Mouse (Mus musculus) gastrocnemius, postnatal 10 days (tissue): ENCODE data around the gene Arhgap29. TPM values are rescaled to one million over a fixed set of nuclear protein-coding genes. Genes with fewer than 3 reads are reported as not detected.

Source experiments
- DNase-seq: peaks from one replicate; pipeline ENCODE4 v3.0.0; 2021; ENCODE audit warnings: mixed read lengths
- long read RNA-seq, 2 experiments: library from polyadenylated mRNA; stranded (forward); transcript quantifications; one replicate each; pipeline ENCODE4 v2.0.0; 2021
- total RNA-seq, 2 experiments: library from RNA; stranded (reverse); gene quantifications; 2 replicates each; pipeline ENCODE4 v1.2.3; 2021

Arhgap29 gene
- total RNA-seq, result 10 to 100 TPM; 40.9 to 54.1 TPM
- long read RNA-seq, experiment 1, full-length matches to known transcripts, result 5 of 17 reads
- long read RNA-seq, experiment 1, partial matches to known transcripts, result 4 of 17 reads
- long read RNA-seq, experiment 1, other reads (novel, unspliced or antisense), result 8 of 17 reads
- long read RNA-seq, experiment 2, full-length matches to known transcripts, result 6 of 13 reads
- long read RNA-seq, experiment 2, partial matches to known transcripts, result 3 of 13 reads
- long read RNA-seq, experiment 2, other reads (novel, unspliced or antisense), result 4 of 13 reads

- no peak for DNase-seq
These were observed at the start of gene Arhgap29 for GRCm38 (mm10) chr3:121952041-121952591. Arhgap29 (plus strand) TSS chr3:121952541.

GRCm38 (mm10) chr3:121902729-121903128 is 49.6 kb upstream of the Arhgap29 start:
- DNase-seq, result no peak

- DNase-seq, result no peak
These were observed 49.1 kb upstream of the Arhgap29 start for GRCm38 (mm10) chr3:121903286-121903685.

- no peak for DNase-seq
These were observed 48.6 kb upstream of the Arhgap29 start for GRCm38 (mm10) chr3:121903695-121904094.

GRCm38 (mm10) chr3:121904476-121904875 is 47.9 kb upstream of the Arhgap29 start:
- no peak for DNase-seq

- no peak for DNase-seq
These were observed 45.7 kb upstream of the Arhgap29 start for GRCm38 (mm10) chr3:121906623-121907022.

GRCm38 (mm10) chr3:121909155-121909554 is 43.2 kb upstream of the Arhgap29 start:
- no peak for DNase-seq

- DNase-seq, result no peak
These were observed 38.9 kb upstream of the Arhgap29 start for GRCm38 (mm10) chr3:121913476-121913875.

- no peak for DNase-seq
These were observed 37.7 kb upstream of the Arhgap29 start for GRCm38 (mm10) chr3:121914459-121915185.

GRCm38 (mm10) chr3:121915191-121915590 is 37.1 kb upstream of the Arhgap29 start:
- DNase-seq, result no peak

- no peak for DNase-seq
These were observed 35.4 kb upstream of the Arhgap29 start for GRCm38 (mm10) chr3:121916802-121917532.

- DNase-seq, result no peak
These were observed 34.7 kb upstream of the Arhgap29 start for GRCm38 (mm10) chr3:121917658-121918057.

GRCm38 (mm10) chr3:121919961-121920360 is 32.4 kb upstream of the Arhgap29 start:
- DNase-seq, result no peak

GRCm38 (mm10) chr3:121920769-121921168 is 31.6 kb upstream of the Arhgap29 start:
- no peak for DNase-seq

- no peak for DNase-seq
These were observed 27.4 kb upstream of the Arhgap29 start for GRCm38 (mm10) chr3:121924768-121925486.

- no peak for DNase-seq
These were observed 24.7 kb upstream of the Arhgap29 start for GRCm38 (mm10) chr3:121927601-121928000.

GRCm38 (mm10) chr3:121932815-121933214 is 19.5 kb upstream of the Arhgap29 start:
- no peak for DNase-seq

GRCm38 (mm10) chr3:121936241-121936640 is 16.1 kb upstream of the Arhgap29 start:
- DNase-seq, result no peak

- no peak for DNase-seq
These were observed 15.3 kb upstream of the Arhgap29 start for GRCm38 (mm10) chr3:121937036-121937435.

GRCm38 (mm10) chr3:121939658-121940057 is 12.7 kb upstream of the Arhgap29 start:
- DNase-seq, result no peak

GRCm38 (mm10) chr3:121940094-121940889 is 12.0 kb upstream of the Arhgap29 start:
- DNase-seq, result no peak
